Mouse (Mus musculus) inflammation-experienced regulatory T-cells, adult 16 weeks (primary cell): Measurements from ENCODE around the gene Soga1. TPM values are rescaled to one million over a fixed set of nuclear protein-coding genes. Genes with fewer than 3 reads are reported as not detected.

Source experiments
- polyA plus RNA-seq: library from polyadenylated mRNA; unstranded; fragments of 100-300 nt; shearing (Covaris generic); gene quantifications from one replicate; pipeline ENCODE4 v1.2.1, GENCODE M21; 2017

Gene Soga1
- not detected for polyA plus RNA-seq

GRCm38 (mm10) chr2:157078793-157079700 is at the start of gene Soga1:
Soga1 (minus strand) TSS chr2:157079254.

GRCm38 (mm10) chr2:157086796-157087195 is 7.7 kb upstream of the Soga1 start, which contains the start of gene Tldc2:
Tldc2 (plus strand) TSS chr2:157087055.

GRCm38 (mm10) chr2:157006511-157007233 is 72.4 kb downstream of the Soga1 start, which contains the start of gene Dsn1:
Dsn1 (minus strand) TSS chr2:157007154.

GRCm38 (mm10) chr2:156991470-156992319 is 87.4 kb downstream of the Soga1 start, which contains the start of gene Ndrg3:
Ndrg3 (minus strand) TSS chr2:156992056.

Other genes starting within 250 kb of the Soga1 start
- gene Tgif2, start 239.2 kb downstream of the Soga1 start, polyA plus RNA-seq, result 19.0 TPM
- 7.9 TPM for gene 4930518I15Rik, start 221.3 kb downstream of the Soga1 start, polyA plus RNA-seq
- 14.0 TPM for gene Rab5if, start 216.1 kb downstream of the Soga1 start, polyA plus RNA-seq
- 97.6 TPM for gene Sla2, start 192.1 kb downstream of the Soga1 start, polyA plus RNA-seq
- 146 TPM for gene Ndrg3, start 87.2 kb downstream of the Soga1 start, polyA plus RNA-seq
- gene Dsn1, start 72.1 kb downstream of the Soga1 start, polyA plus RNA-seq, result 19.5 TPM
- not detected for gene Tldc2, start 7.8 kb upstream of the Soga1 start, polyA plus RNA-seq
- gene Samhd1, start 56.0 kb upstream of the Soga1 start, polyA plus RNA-seq, result 785 TPM
- gene Rbl1, start 125.3 kb upstream of the Soga1 start, polyA plus RNA-seq, result 44.5 TPM
- 250 TPM for gene Rpn2, start 199.8 kb upstream of the Soga1 start, polyA plus RNA-seq
- gene Mroh8, start 200.3 kb upstream of the Soga1 start, polyA plus RNA-seq, result 0.21 TPM